Mouse (Mus musculus): ENCODE data around the gene Amh. TPM values are rescaled to one million over a fixed set of nuclear protein-coding genes. Genes with fewer than 3 reads are reported as not detected.

Amh gene
- polyA plus RNA-seq, 1 experiment from 2014 or later = not detected

- no peak overlapping the region for H3K9ac ChIP-seq (ENCODE audit: low read depth, low read length)
- H3K4me2 ChIP-seq (replicated peaks; ENCODE audit: low read depth) = no peak overlapping the region
- peaks cover 96% of the 10 kb centered on the region for H3K36me3 ChIP-seq (ENCODE audit: control insufficient read depth, insufficient read depth)
- ATAC-seq = no peak
- no peak overlapping the region for H3K27ac ChIP-seq (ENCODE audit: low read depth, low read length)
- no peaks in the 10 kb centered on the region for H3K4me1 ChIP-seq (replicated peaks; ENCODE audit: control insufficient read depth, insufficient read depth, low read length)
- H3K4me3 ChIP-seq (ENCODE audit: low read depth, low read length) = no peak overlapping the region
- TF ChIP-seq CTCF (IDR thresholded peaks at IDR 0.05; ENCODE audit: low read depth) = no peak
- no peaks in the 10 kb centered on the region for H3K9me3 ChIP-seq (ENCODE audit: control insufficient read depth)
- H3K27me3 ChIP-seq (replicated peaks; ENCODE audit: control insufficient read depth, insufficient read depth, low read length) = no peaks in the 10 kb centered on the region
Measured at GRCm38 (mm10) chr10:80779565-80779964, 25.5 kb upstream of the Amh start.

GRCm38 (mm10) chr10:80784302-80784701 lies 20.7 kb upstream of the Amh start:
- H3K27ac ChIP-seq (ENCODE audit: low read depth, low read length) = no peak overlapping the region
- no peaks in the 10 kb centered on the region for H3K27me3 ChIP-seq (replicated peaks; ENCODE audit: control insufficient read depth, insufficient read depth, low read length)
- WGBS = 96% methylated on average over 2 of the region's 2 CpGs
- no peak overlapping the region for H3K4me2 ChIP-seq (replicated peaks; ENCODE audit: low read depth)
- no peaks in the 10 kb centered on the region for H3K4me1 ChIP-seq (replicated peaks; ENCODE audit: control insufficient read depth, insufficient read depth, low read length)
- no peak overlapping the region for H3K9ac ChIP-seq (ENCODE audit: low read depth, low read length)
- H3K36me3 ChIP-seq (ENCODE audit: control insufficient read depth, insufficient read depth) = peaks cover 99% of the 10 kb centered on the region
- H3K9me3 ChIP-seq (ENCODE audit: control insufficient read depth) = no peaks in the 10 kb centered on the region
- ATAC-seq = no peak
- no peak overlapping the region for H3K4me3 ChIP-seq (ENCODE audit: low read depth, low read length)
- no peak for TF ChIP-seq CTCF (IDR thresholded peaks at IDR 0.05; ENCODE audit: low read depth)

- Histone ChIP-seq H3K27me3 (replicated peaks; ENCODE audit: control insufficient read depth, insufficient read depth, low read length) (no peaks in the 10 kb centered on the region), H3K9ac (ENCODE audit: low read depth, low read length) (no peak overlapping the region), H3K9me3 (ENCODE audit: control insufficient read depth) (no peaks in the 10 kb centered on the region), H3K4me2 (replicated peaks; ENCODE audit: low read depth) (no peak overlapping the region), H3K4me3 (ENCODE audit: low read depth, low read length) (no peak overlapping the region), H3K36me3 (ENCODE audit: control insufficient read depth, insufficient read depth) (peaks cover 97% of the 10 kb centered on the region), H3K4me1 (replicated peaks; ENCODE audit: control insufficient read depth, insufficient read depth, low read length) (no peaks in the 10 kb centered on the region), H3K27ac (ENCODE audit: low read depth, low read length) (no peak overlapping the region)
- no peak for TF ChIP-seq CTCF (IDR thresholded peaks at IDR 0.05; ENCODE audit: low read depth)
- ATAC-seq = no peak
- 86% methylated on average over 12 of the region's 12 CpGs for WGBS
Measured at GRCm38 (mm10) chr10:80784871-80785270, 20.2 kb upstream of the Amh start.

GRCm38 (mm10) chr10:80785963-80786362 lies 19.1 kb upstream of the Amh start:
- no peaks in the 10 kb centered on the region for H3K4me1 ChIP-seq (replicated peaks; ENCODE audit: control insufficient read depth, insufficient read depth, low read length)
- no peak for TF ChIP-seq CTCF (IDR thresholded peaks at IDR 0.05; ENCODE audit: low read depth)
- H3K4me3 ChIP-seq (ENCODE audit: low read depth, low read length) = no peak overlapping the region
- ATAC-seq = no peak
- 92% methylated on average over 11 of the region's 11 CpGs for WGBS
- H3K9me3 ChIP-seq (ENCODE audit: control insufficient read depth) = no peaks in the 10 kb centered on the region
- H3K27me3 ChIP-seq (replicated peaks; ENCODE audit: control insufficient read depth, insufficient read depth, low read length) = no peaks in the 10 kb centered on the region
- H3K36me3 ChIP-seq (ENCODE audit: control insufficient read depth, insufficient read depth) = peaks cover 97% of the 10 kb centered on the region
- no peak overlapping the region for H3K4me2 ChIP-seq (replicated peaks; ENCODE audit: low read depth)
- no peak overlapping the region for H3K9ac ChIP-seq (ENCODE audit: low read depth, low read length)
- no peak overlapping the region for H3K27ac ChIP-seq (ENCODE audit: low read depth, low read length)

- no peaks in the 10 kb centered on the region for H3K4me1 ChIP-seq (replicated peaks; ENCODE audit: control insufficient read depth, insufficient read depth, low read length)
- ATAC-seq = no peak
- no peaks in the 10 kb centered on the region for H3K27me3 ChIP-seq (replicated peaks; ENCODE audit: control insufficient read depth, insufficient read depth, low read length)
- TF ChIP-seq CTCF (IDR thresholded peaks at IDR 0.05; ENCODE audit: low read depth) = no peak
- H3K4me2 ChIP-seq (replicated peaks; ENCODE audit: low read depth) = no peak overlapping the region
- no peak overlapping the region for H3K9ac ChIP-seq (ENCODE audit: low read depth, low read length)
- no peaks in the 10 kb centered on the region for H3K9me3 ChIP-seq (ENCODE audit: control insufficient read depth)
- no peak overlapping the region for H3K27ac ChIP-seq (ENCODE audit: low read depth, low read length)
- peaks cover 98% of the 10 kb centered on the region for H3K36me3 ChIP-seq (ENCODE audit: control insufficient read depth, insufficient read depth)
- 72% methylated on average over 2 of the region's 2 CpGs for WGBS
- no peak overlapping the region for H3K4me3 ChIP-seq (ENCODE audit: low read depth, low read length)
Measured at GRCm38 (mm10) chr10:80787517-80787916, 17.5 kb upstream of the Amh start.

GRCm38 (mm10) chr10:80790761-80791404 lies 14.2 kb upstream of the Amh start:
- 81% methylated on average over 19 of the region's 19 CpGs for WGBS
- H3K27me3 ChIP-seq (replicated peaks; ENCODE audit: control insufficient read depth, insufficient read depth, low read length) = no peaks in the 10 kb centered on the region
- H3K4me3 ChIP-seq (ENCODE audit: low read depth, low read length) = no peak overlapping the region
- ATAC-seq = no peak
- H3K9ac ChIP-seq (ENCODE audit: low read depth, low read length) = no peak overlapping the region
- H3K27ac ChIP-seq (ENCODE audit: low read depth, low read length) = no peak overlapping the region
- no peaks in the 10 kb centered on the region for H3K4me1 ChIP-seq (replicated peaks; ENCODE audit: control insufficient read depth, insufficient read depth, low read length)
- peaks cover 93% of the 10 kb centered on the region for H3K36me3 ChIP-seq (ENCODE audit: control insufficient read depth, insufficient read depth)
- no peak overlapping the region for H3K4me2 ChIP-seq (replicated peaks; ENCODE audit: low read depth)
- H3K9me3 ChIP-seq (ENCODE audit: control insufficient read depth) = no peaks in the 10 kb centered on the region
- TF ChIP-seq CTCF (IDR thresholded peaks at IDR 0.05; ENCODE audit: low read depth) = no peak
